Mouse (Mus musculus) spleen, postnatal 4 days (tissue): ENCODE data around the gene Hsp90b1.
"Not testable (repeated sequence)": the region's sequence is repeated elsewhere in the genome, so short reads cannot be mapped to it uniquely, and the experiment has no call there.

ENCODE experiments used
- DNase-seq, 2 experiments: peaks; one replicate each; pipeline ENCODE4 v3.0.0; 2022; ENCODE audit warnings: low spot score in 2 of 2

Hsp90b1 gene

DNA sequence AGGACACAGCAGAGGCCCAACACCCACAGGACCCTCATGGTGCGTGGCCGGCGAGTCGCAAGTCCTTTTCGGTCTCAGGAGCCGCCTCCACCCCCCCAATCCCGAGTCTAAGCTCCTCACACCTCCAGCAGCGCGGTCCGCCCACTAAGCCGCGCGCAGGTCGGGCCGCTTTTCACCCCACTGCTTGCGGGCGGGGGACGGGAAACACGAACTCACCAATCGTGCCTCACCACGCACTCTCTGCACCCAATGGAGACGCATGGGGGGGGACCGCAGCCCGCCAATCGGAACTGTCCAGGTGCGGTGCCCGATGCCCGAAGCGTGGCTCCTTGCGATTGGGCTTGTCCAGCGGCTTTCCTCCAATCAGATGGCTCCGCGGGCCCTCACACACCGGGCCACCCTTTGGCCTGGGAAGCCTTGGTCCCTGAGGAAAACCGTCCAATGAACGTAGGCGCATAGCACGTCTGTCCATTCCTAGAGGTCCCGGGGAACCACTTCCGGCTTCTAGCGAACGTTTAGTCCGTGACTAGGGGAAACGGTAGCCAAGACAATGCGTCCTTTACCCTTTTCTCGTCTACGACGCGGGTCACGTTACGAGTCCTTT lies at the start of gene Hsp90b1, which contains the start of gene Ttc41:
TSS of gene Hsp90b1 (minus strand) at position 192 of the 604 bp plus-strand sequence.
TSS of gene Ttc41 (plus strand) at position 494 of the 604 bp plus-strand sequence.
- DNase-seq = peak; percentile 97

DNA sequence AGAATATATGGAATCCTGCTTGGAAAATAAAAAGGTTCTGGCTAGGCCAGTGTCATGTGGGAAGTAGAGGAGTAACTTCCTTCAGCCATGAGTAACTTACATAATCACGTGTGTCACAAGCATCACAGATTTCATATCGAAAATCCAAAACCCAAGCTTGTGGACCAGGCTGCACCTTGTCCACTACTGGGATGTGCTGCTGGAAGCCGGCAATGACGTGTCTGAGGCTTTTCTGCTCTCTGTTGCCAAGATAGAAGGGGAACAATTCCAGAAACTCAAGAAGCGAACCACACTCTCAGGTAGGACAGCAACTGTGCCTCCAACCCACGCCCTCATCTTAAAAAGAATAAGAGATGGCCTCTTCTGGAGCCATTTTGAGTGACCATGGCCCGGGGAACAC lies 39.0 kb upstream of the Hsp90b1 start:
- DNase-seq = no peak

DNA sequence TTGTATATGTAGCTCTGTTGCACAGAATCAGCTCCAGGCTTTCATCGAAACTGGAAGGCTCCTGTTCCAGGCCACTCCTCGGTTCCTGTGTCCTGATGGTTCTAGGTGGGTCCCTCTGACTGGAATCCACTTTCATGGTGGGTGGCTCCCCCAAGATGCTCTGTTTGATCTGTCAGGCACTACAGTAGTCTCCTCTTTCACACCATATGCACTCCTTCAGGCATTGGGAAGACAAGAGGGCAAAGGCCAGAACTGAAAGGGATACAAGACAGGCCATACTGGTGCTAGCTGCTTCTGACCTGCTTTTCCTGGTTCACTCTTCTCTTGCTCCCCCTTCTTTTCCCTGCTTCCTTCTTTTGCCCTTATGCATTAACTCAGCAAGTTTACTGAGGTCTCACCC lies 37.6 kb upstream of the Hsp90b1 start:
- no peak for DNase-seq

DNA sequence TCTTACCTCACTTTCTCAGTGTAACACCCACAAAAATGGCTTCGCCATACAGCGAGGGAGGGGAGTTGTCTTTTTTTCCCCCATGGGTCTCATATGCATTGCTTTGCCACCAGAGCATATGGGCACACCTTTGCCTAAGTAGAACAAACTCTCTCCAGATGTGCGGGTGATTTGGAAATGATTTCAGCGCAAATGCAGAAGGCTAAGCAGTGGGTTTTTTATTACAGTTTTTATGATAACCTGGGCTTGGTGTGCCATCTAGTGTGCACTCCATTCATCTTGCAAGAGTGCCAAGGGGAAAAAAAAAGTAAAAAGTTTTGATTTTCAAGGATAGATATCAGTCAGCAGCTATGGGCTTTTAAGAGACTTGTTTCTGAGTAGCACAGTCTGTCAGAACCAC lies 29.7 kb upstream of the Hsp90b1 start:
- DNase-seq = no peak

DNA sequence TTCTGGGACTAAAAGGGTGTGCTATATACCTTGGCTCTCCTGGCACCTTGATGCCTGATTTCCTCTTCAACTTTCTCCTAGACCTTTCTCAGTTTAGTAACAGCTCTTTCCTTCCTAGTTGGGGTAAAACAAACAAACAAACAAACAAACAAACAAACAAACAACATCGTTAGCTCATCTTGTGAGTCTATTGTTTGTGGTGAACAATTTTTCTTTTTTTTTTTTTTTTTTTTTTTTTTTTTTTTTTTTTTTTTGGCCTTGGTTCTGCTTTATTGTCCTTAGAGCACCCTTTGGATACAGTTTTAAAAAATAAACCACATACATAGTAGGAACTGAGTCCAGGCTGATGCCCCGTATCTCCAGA lies 26.2 kb upstream of the Hsp90b1 start:
- no peak for DNase-seq

DNA sequence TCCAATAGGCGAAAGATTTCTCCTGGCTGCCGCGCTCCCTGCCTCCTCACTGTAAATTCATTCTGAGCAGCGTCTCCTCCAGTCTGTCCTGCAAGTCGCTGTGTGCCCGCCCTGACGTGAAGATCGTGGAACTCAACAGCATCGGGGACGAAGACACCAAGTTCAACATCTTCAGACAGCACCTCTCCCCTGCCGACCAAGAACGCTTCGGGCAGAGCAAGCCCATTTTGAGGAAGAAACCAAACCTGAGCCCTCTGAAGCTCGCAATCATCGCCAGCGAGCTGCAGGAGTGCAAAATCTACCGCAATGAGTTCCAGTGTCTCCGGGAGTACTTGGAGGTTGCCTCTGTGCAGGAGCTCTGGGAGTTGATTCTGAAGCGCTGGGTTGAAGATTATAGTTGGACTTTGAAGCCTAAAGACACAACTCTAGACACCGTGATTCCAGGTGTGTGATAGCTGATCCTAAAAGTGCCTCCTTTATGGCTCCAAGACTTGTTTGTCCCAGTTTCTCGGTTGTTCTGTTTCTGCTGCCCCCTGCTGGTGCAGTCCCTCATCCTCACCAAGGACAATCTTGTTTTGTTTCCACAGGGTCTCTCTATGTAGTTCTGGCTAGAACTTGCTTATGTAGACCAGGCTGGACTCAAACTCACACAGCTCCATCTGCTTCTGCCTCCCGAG lies 25.7 kb upstream of the Hsp90b1 start:
- DNase-seq = peak; percentile 75 to 92

DNA sequence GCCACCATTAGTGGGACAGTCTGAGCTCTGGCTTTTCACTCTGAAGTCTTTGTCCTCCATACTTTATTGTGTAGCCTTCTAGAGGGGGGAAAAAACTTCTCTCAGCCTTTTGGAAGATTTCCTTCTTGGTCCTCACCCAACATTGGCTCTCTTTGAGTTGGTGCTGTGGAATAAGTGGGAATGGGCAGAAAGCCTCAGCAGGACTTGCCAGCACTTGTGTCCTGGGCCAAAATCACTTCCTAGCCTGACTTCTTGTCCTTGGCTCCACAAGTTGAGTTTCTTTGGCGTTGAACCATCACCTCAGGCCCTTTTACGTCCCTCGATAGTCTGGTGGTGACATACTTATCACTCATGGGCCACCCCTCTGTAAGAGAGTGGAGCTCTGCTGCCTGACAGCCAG lies 22.9 kb upstream of the Hsp90b1 start:
- no peak for DNase-seq

DNA sequence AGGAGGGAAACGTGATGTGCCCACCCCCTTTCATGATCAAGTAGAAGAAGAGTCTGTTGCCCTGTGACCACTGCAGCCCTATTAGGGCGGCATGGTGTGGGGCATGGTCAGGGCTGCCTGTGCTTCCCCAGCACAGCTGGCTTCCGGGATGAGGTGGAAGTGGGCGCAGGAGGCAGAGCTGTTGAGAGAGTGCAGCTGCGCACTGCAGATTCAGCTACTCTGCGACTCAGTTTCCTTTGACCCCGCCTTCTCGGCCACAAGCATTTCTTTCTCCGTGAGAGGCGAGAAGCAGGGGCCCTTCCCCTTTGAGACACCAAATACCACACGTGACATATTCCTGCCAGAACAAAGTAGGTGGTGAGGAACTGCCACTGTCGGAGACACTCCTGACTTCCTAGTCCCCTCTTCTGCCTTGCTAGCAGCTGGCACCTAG lies 22.3 kb upstream of the Hsp90b1 start:
- DNase-seq = peak; percentile 64 to 78

DNA sequence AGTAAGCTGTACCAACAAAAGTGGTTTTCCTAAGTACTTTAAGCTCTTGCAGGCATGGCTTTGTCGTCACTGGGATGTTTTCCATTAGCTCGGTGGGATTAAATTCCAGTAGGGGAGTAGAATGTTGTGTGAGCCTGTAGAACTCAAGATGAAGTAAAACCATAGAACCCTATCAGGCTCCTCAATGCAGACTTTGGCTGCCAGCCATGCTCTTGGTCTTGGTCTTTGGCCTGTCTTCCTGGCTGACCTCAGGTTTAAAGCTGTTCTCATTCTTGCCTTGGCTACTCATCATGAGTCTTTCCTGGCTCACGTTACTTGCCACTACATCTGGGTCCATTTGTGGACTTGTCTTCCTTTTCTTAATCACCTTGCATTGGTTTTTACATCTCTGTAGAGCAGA lies 6.8 kb upstream of the Hsp90b1 start:
- DNase-seq = no peak

DNA sequence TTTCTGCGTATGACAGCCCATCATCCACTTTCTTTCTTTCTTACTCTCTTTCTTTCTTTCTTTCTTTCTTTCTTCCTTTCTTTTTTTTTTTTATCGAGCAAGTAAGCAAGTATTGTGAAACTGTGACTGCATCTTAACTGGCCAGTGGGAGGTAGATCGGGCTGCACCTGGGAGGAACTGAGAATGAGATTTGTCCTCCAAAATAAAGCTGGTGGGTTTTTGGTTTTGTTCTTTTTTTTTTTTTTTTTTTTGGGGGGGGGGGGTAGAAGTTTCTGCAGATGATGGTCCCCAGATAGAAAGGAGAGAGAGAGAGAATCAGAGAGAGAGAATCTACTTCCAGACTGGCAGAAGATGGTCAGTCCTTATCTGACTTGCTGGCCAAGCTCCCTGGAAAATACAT lies 1.8 kb upstream of the Hsp90b1 start:
- DNase-seq = no peak

DNA sequence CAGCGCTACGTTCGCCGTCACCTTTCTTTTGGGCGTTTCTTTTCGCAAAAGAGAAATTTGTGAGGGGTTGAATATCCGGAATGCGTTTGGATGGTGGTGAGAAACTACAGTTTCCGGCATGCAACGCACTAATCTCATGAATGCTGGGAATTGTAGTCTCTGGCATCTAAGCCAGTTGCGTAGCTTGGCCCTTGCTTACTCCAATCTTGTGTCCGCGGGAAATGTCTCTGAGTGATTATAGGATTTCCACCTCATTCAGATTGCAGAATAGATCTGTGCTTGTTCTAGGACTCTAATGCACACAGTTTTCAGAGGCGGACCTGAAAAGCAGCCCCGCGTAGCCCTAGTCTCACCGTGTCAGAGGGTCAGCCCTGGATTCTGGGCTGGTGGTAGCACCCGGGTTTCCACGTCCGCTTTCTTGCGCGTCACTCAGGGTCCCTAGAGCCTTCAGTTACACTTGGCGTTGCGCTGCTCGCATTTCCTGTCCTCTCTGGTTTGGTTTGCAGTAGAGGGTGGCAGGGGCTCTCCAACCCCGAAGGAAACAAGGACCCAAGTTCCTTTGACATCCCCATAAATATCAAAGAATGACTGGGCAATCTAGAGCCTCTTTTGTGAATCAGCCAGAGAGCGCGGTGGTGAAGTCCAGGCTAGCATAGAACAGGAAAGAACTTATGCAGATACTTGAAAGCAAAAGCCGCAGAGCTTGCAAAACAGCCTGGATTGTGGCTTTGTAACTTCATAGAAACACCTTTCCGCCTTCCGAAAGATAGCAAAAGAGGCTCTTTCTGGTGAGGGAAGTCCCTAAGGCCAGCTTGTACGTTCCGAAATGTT lies 828 bp upstream of the Hsp90b1 start:
- peak; percentile 69 to 87 for DNase-seq

DNA sequence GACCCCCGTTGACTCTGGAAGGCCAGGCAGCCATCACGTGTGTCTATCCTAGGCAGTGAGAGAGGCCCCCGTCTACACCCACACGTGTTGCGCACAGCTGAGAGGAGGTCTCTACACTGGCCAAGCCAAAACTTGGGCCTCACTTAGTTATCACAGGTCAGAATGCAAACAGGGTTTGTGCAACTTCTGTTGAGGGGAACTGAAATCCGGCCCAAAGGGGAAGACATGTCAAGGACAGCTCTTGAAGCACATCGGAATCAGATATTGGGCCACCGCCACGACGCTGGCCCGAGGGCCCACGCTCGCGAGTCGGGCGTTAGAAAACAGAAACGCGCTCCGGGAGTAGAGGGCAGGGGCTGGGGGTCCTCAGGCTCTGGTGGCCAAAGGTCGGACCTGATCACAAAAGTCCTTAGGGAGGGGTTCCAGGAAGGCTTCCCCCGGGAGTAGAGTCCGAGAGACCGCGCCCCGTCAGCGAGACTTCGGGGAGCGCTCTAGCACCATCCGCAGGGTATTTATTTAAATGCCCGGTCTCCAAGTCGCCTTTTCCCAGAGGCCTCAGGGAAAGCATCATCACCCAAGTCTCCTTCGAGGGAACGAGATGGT lies 619 bp downstream of the Hsp90b1 start:
- peak; percentile 32 to 71 for DNase-seq

DNA sequence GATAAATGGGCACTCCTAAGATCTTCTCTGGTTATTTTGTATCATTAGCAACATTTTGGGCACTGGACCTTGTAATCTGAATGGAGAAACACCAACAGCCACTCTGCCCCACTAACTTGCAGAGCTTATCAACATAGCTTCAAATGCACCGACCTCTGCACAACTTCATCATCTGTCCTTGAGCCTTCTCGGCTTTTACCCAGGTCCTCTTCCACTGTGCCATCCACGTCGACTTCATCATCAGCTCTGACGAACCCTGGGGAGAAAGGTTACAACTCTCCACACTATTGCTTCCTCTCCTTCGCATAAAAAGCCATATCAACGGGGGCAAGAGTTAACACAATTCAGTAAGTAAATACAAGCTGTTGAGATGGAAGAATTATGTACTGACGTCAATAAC lies 1.2 kb downstream of the Hsp90b1 start:
- DNase-seq = no peak

DNA sequence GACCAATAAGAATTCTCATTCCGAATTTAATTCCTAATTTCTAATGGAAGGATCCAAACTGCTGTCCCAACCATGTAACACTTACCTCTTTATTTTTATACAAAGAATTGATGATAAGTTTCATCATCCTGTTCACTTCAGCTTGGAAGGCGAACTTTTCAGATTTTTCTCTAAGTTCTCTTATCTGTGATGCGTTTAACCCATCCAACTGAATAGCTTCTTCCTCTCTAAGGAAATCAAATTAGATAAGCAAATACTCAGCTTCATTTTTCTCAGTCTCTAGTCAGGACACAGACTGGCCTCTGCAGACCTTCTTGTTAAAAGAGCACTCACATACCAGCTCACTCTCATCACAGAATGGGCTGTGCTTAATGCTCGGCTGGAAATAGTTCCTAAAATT lies 1.9 kb downstream of the Hsp90b1 start:
- no peak for DNase-seq

DNA sequence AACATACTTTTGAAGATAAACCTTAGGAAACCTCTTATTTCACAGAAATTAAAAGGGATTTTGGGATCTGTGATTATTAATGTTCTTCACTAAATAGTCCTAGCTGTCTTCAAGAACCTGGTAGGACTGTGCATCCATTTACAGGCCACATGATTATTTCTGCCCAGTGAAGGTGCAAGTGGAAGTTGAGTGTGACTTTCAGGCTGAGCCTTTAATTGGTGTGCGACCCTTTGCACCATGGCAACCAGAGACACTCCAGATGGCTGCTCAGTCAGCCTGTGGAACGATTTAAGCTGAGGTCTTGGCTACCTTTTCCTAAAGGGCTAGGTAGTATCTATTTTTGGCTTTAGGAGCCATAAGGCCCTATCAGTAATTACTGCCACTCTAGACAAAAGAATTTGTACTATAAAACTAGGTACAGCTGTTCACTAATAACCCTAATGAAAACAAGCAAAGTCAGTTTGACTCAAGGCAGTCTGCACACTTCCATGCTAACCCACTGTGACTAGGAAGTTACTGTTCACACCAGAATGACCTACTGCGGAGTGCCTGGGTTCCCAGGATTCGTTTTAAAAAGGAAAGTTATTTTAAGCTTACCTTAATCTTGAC lies 2.9 kb downstream of the Hsp90b1 start:
- no peak for DNase-seq

DNA sequence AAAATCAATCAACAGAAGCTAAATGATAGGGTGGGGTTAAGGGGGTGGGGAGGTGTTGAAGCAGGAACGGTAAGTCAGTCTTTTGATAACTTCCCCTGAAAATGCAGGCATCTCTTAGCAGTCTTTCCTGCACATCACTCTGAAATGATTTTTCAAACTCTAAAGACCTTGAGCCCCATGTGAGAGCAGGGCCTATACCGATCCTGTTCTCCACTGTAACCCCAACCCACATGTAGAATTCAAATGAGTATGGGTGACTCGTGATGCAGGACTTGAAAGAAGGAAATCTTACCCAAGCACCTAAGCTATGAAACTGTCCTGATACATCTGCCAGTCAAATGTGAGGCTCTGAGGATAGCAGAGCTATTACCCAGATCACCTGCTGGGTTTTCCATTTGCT lies 4.3 kb downstream of the Hsp90b1 start:
- no peak for DNase-seq

DNA sequence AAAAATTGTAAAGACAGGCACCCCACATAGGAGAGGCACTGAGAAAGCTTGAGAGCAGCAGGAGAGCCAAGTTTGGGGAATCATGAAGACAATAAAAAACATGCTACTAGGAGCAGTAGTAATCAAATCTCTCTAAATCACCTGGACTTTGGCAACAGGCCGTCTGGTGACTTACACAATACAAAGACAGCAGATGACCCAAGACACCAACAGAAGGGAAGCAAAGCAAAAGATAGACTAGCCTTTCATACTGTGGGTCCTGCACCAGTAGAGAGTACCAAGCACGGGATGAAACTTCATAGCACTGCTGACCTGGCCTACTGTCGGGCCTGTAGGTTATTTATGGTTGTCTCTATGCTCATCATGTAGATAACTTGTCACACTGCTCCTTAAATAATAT lies 5.1 kb downstream of the Hsp90b1 start:
- DNase-seq = no peak

DNA sequence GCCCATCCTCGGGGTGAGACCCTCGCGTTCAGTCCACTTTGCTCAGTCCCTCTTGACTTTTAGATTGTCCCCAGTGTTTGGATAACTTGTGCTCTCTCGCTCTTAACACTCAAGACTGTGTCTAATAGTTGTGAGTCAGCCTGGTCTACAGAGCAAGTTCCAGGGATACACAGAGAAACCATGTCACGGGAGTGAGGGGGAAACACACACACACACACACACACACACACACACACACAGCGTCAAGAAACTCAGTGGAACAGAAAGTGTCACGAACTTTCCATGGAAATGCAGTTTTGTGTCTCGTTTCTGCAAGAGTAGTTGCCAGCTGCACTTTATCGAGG lies 19.3 kb downstream of the Hsp90b1 start:
- DNase-seq = not testable (repeated sequence)

DNA sequence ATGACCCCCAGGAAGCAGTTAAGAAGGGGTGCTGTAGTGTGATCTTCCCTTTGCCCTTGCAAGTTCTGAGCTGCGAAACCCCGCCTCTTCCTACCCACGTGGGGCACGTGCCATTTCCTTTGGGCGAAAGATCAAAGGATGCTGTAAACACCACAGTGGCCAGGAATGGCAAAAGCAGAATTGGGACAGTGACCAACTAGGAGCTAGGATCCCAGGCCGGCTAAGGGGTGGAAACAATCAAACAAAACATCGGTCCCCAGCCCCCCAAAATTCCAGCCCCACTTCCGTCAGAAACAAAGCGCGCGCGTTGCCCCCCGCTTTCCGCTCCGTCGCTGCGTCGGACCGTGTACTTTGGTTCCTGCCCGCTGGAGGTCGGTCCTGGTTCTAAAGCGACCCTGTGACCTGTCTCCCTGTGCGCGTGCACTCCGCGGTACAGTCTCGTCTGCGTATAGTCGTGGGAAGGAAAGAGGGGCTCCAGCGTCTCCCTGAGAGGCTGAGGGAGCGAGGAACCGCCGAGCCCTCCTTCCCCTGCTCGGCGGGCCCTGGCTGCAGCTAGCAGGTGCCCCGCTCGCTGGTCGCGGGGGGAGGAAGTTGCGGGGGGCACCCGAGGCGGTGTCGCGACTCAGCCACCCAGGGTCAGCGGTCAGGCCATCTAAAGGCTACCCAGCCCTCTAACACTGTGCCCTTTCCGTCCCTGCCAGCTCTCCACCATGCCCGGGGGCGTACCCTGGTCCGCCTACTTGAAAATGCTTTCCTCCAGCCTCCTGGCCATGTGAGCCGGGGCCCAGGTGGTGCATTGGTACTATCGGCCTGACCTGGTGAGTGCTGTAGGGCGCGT lies 19.9 kb downstream of the Hsp90b1 start:
- DNase-seq = peak; percentile 81 to 91

DNA sequence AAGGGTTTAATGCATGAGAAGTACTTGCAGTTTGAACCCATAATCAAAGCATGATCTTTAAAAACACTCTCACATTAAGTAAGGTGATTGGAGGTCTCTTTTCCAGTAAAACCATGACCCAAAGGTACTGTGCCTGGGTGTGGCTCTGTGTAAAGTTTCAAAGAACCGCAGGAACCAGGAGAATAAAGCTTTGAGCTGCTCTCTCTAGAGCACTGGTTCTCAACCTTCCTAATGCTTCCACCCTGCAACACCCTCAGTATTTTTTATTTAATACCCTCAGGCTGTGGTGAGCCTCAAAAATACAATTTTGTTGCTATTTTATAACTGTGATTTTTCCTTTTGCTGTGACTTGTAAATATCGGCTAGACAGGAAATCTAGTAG lies 20.5 kb downstream of the Hsp90b1 start:
- not testable (repeated sequence) for DNase-seq

DNA sequence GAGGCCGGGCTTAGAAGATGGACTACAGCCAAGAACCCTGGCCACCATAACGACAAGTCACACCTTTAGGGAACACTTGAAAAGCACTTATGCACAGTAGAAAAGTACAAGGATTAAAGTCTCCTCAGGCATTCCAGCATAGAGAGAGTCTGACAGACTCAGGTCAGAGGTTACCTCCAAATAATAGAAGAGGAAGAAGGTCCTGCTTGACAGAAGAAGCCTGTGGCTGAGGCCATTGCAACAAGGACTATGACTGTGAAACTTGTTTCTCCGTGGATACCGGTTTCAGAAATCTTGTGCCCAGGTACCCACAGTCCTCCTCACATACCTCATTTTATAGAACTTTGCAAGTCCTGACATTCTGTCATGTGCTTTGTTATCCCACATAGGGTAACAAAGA lies 34.8 kb downstream of the Hsp90b1 start:
- not testable (repeated sequence) for DNase-seq
